Mouse (Mus musculus): Measurements from ENCODE around the gene Pfn1. TPM values are rescaled to one million over a fixed set of nuclear protein-coding genes. Genes with fewer than 3 reads are reported as not detected.

Pfn1 gene
- polyA plus RNA-seq, 1 experiment from 2014 or later = 2,189 TPM

GRCm38 (mm10) chr11:70668335-70668770 is 13.9 kb upstream of the Pfn1 start:
- peak overlapping the region; percentile 96 for H3K27ac ChIP-seq (ENCODE audit: low read length)
- peak overlapping the region; percentile 74 for H3K9ac ChIP-seq (ENCODE audit: low read length)
- H3K4me2 ChIP-seq (ENCODE audit: low read depth, low read length) = peak overlapping the region; percentile 87
- H3K9me3 ChIP-seq (ENCODE audit: control insufficient read depth, low read length) = no peaks in the 10 kb centered on the region
- peak; percentile 63 for ATAC-seq (ENCODE audit: low read depth)
- peak overlapping the region; percentile 69 for H3K4me3 ChIP-seq (ENCODE audit: low read length)
- WGBS = under 1% methylated on average over 15 of the region's 15 CpGs
- peaks cover 16% of the 10 kb centered on the region for H3K4me1 ChIP-seq (replicated peaks; ENCODE audit: control insufficient read depth, insufficient read depth, low read length)
- H3K36me3 ChIP-seq (ENCODE audit: control insufficient read depth, insufficient read depth, low read length) = peaks cover 18% of the 10 kb centered on the region; the same call in 1 of the 2 replicates
- H3K27me3 ChIP-seq (ENCODE audit: control insufficient read depth, insufficient read depth, low read depth, low read length) = no peaks in the 10 kb centered on the region

GRCm38 (mm10) chr11:70667271-70668150 is 13.1 kb upstream of the Pfn1 start:
- WGBS = 51% methylated on average over 14 of the region's 14 CpGs
- peak overlapping the region; percentile 74 for H3K9ac ChIP-seq (ENCODE audit: low read length)
- H3K36me3 ChIP-seq (ENCODE audit: control insufficient read depth, insufficient read depth, low read length) = peaks cover 26% of the 10 kb centered on the region

GRCm38 (mm10) chr11:70666687-70667086 is 12.2 kb upstream of the Pfn1 start:
- H3K4me1 ChIP-seq (replicated peaks; ENCODE audit: control insufficient read depth, insufficient read depth, low read length) = peaks cover 16% of the 10 kb centered on the region
- no peak overlapping the region for H3K4me3 ChIP-seq (ENCODE audit: low read length)
- H3K36me3 ChIP-seq (ENCODE audit: control insufficient read depth, insufficient read depth, low read length) = peaks cover 27% of the 10 kb centered on the region
- no peaks in the 10 kb centered on the region for H3K9me3 ChIP-seq (ENCODE audit: control insufficient read depth, low read length)
- no peaks in the 10 kb centered on the region for H3K27me3 ChIP-seq (ENCODE audit: control insufficient read depth, insufficient read depth, low read depth, low read length)
- no peak overlapping the region for H3K9ac ChIP-seq (ENCODE audit: low read length)
- no peak for ATAC-seq (ENCODE audit: low read depth)
- 87% methylated on average over 8 of the region's 8 CpGs for WGBS
- no peak overlapping the region for H3K4me2 ChIP-seq (ENCODE audit: low read depth, low read length)
- no peak overlapping the region for H3K27ac ChIP-seq (ENCODE audit: low read length)

More at GRCm38 (mm10) chr11:70667271-70668150, 13.1 kb upstream of the Pfn1 start:
- H3K4me3 ChIP-seq (ENCODE audit: low read length) = peak overlapping the region; percentile 69
- no peak for ATAC-seq (ENCODE audit: low read depth)
- H3K4me2 ChIP-seq (ENCODE audit: low read depth, low read length) = peak overlapping the region; percentile 87
- no peaks in the 10 kb centered on the region for H3K9me3 ChIP-seq (ENCODE audit: control insufficient read depth, low read length)
- no peaks in the 10 kb centered on the region for H3K27me3 ChIP-seq (ENCODE audit: control insufficient read depth, insufficient read depth, low read depth, low read length)
- H3K27ac ChIP-seq (ENCODE audit: low read length) = peak overlapping the region; percentile 96
- peaks cover 16% of the 10 kb centered on the region for H3K4me1 ChIP-seq (replicated peaks; ENCODE audit: control insufficient read depth, insufficient read depth, low read length)

GRCm38 (mm10) chr11:70664741-70665140 is 10.3 kb upstream of the Pfn1 start:
- peaks cover 10% of the 10 kb centered on the region for H3K4me1 ChIP-seq (replicated peaks; ENCODE audit: control insufficient read depth, insufficient read depth, low read length)
- H3K27me3 ChIP-seq (ENCODE audit: control insufficient read depth, insufficient read depth, low read depth, low read length) = no peaks in the 10 kb centered on the region
- no peak for ATAC-seq (ENCODE audit: low read depth)
- 89% methylated on average over 9 of the region's 9 CpGs for WGBS
- H3K9me3 ChIP-seq (ENCODE audit: control insufficient read depth, low read length) = no peaks in the 10 kb centered on the region
- peaks cover 27% of the 10 kb centered on the region for H3K36me3 ChIP-seq (ENCODE audit: control insufficient read depth, insufficient read depth, low read length)
- H3K4me2 ChIP-seq (ENCODE audit: low read depth, low read length) = no peak overlapping the region
- no peak overlapping the region for H3K27ac ChIP-seq (ENCODE audit: low read length)
- no peak overlapping the region for H3K4me3 ChIP-seq (ENCODE audit: low read length)
- H3K9ac ChIP-seq (ENCODE audit: low read length) = no peak overlapping the region

- Histone ChIP-seq H3K27me3 (ENCODE audit: control insufficient read depth, insufficient read depth, low read depth, low read length) (no peaks in the 10 kb centered on the region), H3K27ac (ENCODE audit: low read length) (no peak overlapping the region), H3K4me3 (ENCODE audit: low read length) (no peak overlapping the region), H3K9ac (ENCODE audit: low read length) (no peak overlapping the region), H3K4me1 (replicated peaks; ENCODE audit: control insufficient read depth, insufficient read depth, low read length) (peaks cover 10% of the 10 kb centered on the region), H3K4me2 (ENCODE audit: low read depth, low read length) (no peak overlapping the region), H3K9me3 (ENCODE audit: control insufficient read depth, low read length) (no peaks in the 10 kb centered on the region), H3K36me3 (ENCODE audit: control insufficient read depth, insufficient read depth, low read length) (peaks cover 29% of the 10 kb centered on the region)
- no peak for ATAC-seq (ENCODE audit: low read depth)
- 90% methylated on average over 6 of the region's 6 CpGs for WGBS
Observed at GRCm38 (mm10) chr11:70663957-70664356, 9.5 kb upstream of the Pfn1 start.

GRCm38 (mm10) chr11:70663101-70663500 is 8.7 kb upstream of the Pfn1 start:
- no peak overlapping the region for H3K4me3 ChIP-seq (ENCODE audit: low read length)
- no peak overlapping the region for H3K4me2 ChIP-seq (ENCODE audit: low read depth, low read length)
- H3K27me3 ChIP-seq (ENCODE audit: control insufficient read depth, insufficient read depth, low read depth, low read length) = no peaks in the 10 kb centered on the region
- peaks cover 29% of the 10 kb centered on the region for H3K36me3 ChIP-seq (ENCODE audit: control insufficient read depth, insufficient read depth, low read length)
- no peak for ATAC-seq (ENCODE audit: low read depth)
- peaks cover 10% of the 10 kb centered on the region for H3K4me1 ChIP-seq (replicated peaks; ENCODE audit: control insufficient read depth, insufficient read depth, low read length)
- 89% methylated on average over 8 of the region's 8 CpGs for WGBS
- H3K9ac ChIP-seq (ENCODE audit: low read length) = no peak overlapping the region
- no peaks in the 10 kb centered on the region for H3K9me3 ChIP-seq (ENCODE audit: control insufficient read depth, low read length)
- no peak overlapping the region for H3K27ac ChIP-seq (ENCODE audit: low read length)

- Histone ChIP-seq H3K36me3 (ENCODE audit: control insufficient read depth, insufficient read depth, low read length) (peaks cover 27% of the 10 kb centered on the region), H3K4me2 (ENCODE audit: low read depth, low read length) (no peak overlapping the region), H3K27me3 (ENCODE audit: control insufficient read depth, insufficient read depth, low read depth, low read length) (no peaks in the 10 kb centered on the region), H3K4me3 (ENCODE audit: low read length) (no peak overlapping the region), H3K27ac (ENCODE audit: low read length) (no peak overlapping the region), H3K9me3 (ENCODE audit: control insufficient read depth, low read length) (no peaks in the 10 kb centered on the region), H3K4me1 (replicated peaks; ENCODE audit: control insufficient read depth, insufficient read depth, low read length) (peaks cover 23% of the 10 kb centered on the region), H3K9ac (ENCODE audit: low read length) (no peak overlapping the region)
- 82% methylated on average over 8 of the region's 8 CpGs for WGBS
- ATAC-seq (ENCODE audit: low read depth) = no peak
Observed at GRCm38 (mm10) chr11:70660571-70660970, 6.1 kb upstream of the Pfn1 start.

GRCm38 (mm10) chr11:70658942-70659341 is 4.5 kb upstream of the Pfn1 start:
- ATAC-seq (ENCODE audit: low read depth) = no peak
- no peaks in the 10 kb centered on the region for H3K9me3 ChIP-seq (ENCODE audit: control insufficient read depth, low read length)
- H3K4me3 ChIP-seq (ENCODE audit: low read length) = no peak overlapping the region
- 49% methylated on average over 8 of the region's 8 CpGs for WGBS
- no peak overlapping the region; the same call in 1 of the 2 replicates for H3K9ac ChIP-seq (ENCODE audit: low read length)
- peaks cover 15% of the 10 kb centered on the region for H3K36me3 ChIP-seq (ENCODE audit: control insufficient read depth, insufficient read depth, low read length)
- H3K4me2 ChIP-seq (ENCODE audit: low read depth, low read length) = no peak overlapping the region
- no peaks in the 10 kb centered on the region for H3K27me3 ChIP-seq (ENCODE audit: control insufficient read depth, insufficient read depth, low read depth, low read length)
- H3K4me1 ChIP-seq (replicated peaks; ENCODE audit: control insufficient read depth, insufficient read depth, low read length) = peaks cover 25% of the 10 kb centered on the region
- H3K27ac ChIP-seq (ENCODE audit: low read length) = no peak overlapping the region

GRCm38 (mm10) chr11:70658521-70658920 is 4.1 kb upstream of the Pfn1 start:
- Histone ChIP-seq H3K4me3 (ENCODE audit: low read length) (no peak overlapping the region), H3K36me3 (ENCODE audit: control insufficient read depth, insufficient read depth, low read length) (peaks cover 11% of the 10 kb centered on the region), H3K27me3 (ENCODE audit: control insufficient read depth, insufficient read depth, low read depth, low read length) (no peaks in the 10 kb centered on the region), H3K9ac (ENCODE audit: low read length) (no peak overlapping the region), H3K9me3 (ENCODE audit: control insufficient read depth, low read length) (no peaks in the 10 kb centered on the region), H3K4me1 (replicated peaks; ENCODE audit: control insufficient read depth, insufficient read depth, low read length) (peaks cover 25% of the 10 kb centered on the region), H3K27ac (ENCODE audit: low read length) (no peak overlapping the region), H3K4me2 (ENCODE audit: low read depth, low read length) (no peak overlapping the region)
- 69% methylated on average over 5 of the region's 5 CpGs for WGBS
- ATAC-seq (ENCODE audit: low read depth) = no peak
